Mouse (Mus musculus) limb, embryonic 14.5 days (tissue): Measurements from ENCODE around the gene Snx20. TPM values are rescaled to one million over a fixed set of nuclear protein-coding genes. Genes with fewer than 3 reads are reported as not detected.

Experiments
- ATAC-seq: fragments of 200-750 bp; cut with Nextera tagmentation; 2 replicates; pipeline ENCODE4 v1.8.0; 2017; ENCODE audit warnings: low read depth, moderate number of reproducible peaks, moderate TSS enrichment; ENCODE audit not compliant: low FRiP score
- DNase-seq: peaks from one replicate; pipeline ENCODE4 v3.0.0-alpha.2; 2015; ENCODE audit warnings: low spot score
- H3K27ac ChIP-seq: fragments of 300-500 bp; sonication (generic); replicated peaks from 2 replicates; pipeline ENCODE4 v1.5.1; 2014; ENCODE audit warnings: low read depth, mild to moderate bottlenecking, low read length, moderate library complexity, mixed read lengths
- H3K27me3 ChIP-seq: fragments of 300-500 bp; sonication (generic); 2 replicates; pipeline ENCODE4 v1.6.1; 2014; ENCODE audit warnings: low read length, mixed read lengths; ENCODE audit not compliant: control insufficient read depth, insufficient read depth
- H3K36me3 ChIP-seq: fragments of 300-500 bp; sonication (generic); 2 replicates; pipeline ENCODE4 v1.6.1; 2014; ENCODE audit warnings: mild to moderate bottlenecking, low read length, moderate library complexity, mixed read lengths; ENCODE audit not compliant: control insufficient read depth, insufficient read depth
- H3K4me1 ChIP-seq: fragments of 300-500 bp; sonication (generic); 2 replicates; pipeline ENCODE4 v1.6.1; 2014; ENCODE audit warnings: antibody characterized with exemption, low read length, mixed read lengths; ENCODE audit not compliant: control insufficient read depth, insufficient read depth
- H3K4me2 ChIP-seq: fragments of 300-500 bp; sonication (generic); replicated peaks from 2 replicates; pipeline ENCODE4 v1.6.1; 2014; ENCODE audit warnings: low read depth, mild to moderate bottlenecking, low read length, moderate library complexity; ENCODE audit not compliant: severe bottlenecking
- H3K4me3 ChIP-seq: fragments of 300-500 bp; sonication (generic); replicated peaks from 2 replicates; pipeline ENCODE4 v1.5.1; 2014; ENCODE audit warnings: low read length
- H3K9ac ChIP-seq: fragments of 300-500 bp; sonication (generic); 2 replicates; pipeline ENCODE4 v1.6.1; 2014; ENCODE audit warnings: mild to moderate bottlenecking, low read depth, low read length, moderate library complexity; ENCODE audit not compliant: severe bottlenecking
- H3K9me3 ChIP-seq: fragments of 300-500 bp; sonication (generic); 2 replicates; pipeline ENCODE4 v1.6.1; 2016; ENCODE audit warnings: low read length; ENCODE audit not compliant: control insufficient read depth
- POLR2A ChIP-seq: fragments of 200-500 bp; IDR thresholded peaks from 2 replicates; pipeline ENCODE4 v1.8.0; 2012; ENCODE audit warnings: inconsistent platforms, mild to moderate bottlenecking, moderate library complexity, borderline replicate concordance; ENCODE audit not compliant: insufficient read depth, insufficient read length; ENCODE audit errors: extremely low read depth
- WGBS: fragments of 180-500 bp; shearing (Covaris S2); extraction: QIAGEN DNeasy Blood & Tissue Kit; methylation state at CpG from one replicate; pipeline ENCODE4 v1.1.7; 2014; 5-methylcytosine and 5-hydroxymethylcytosine counted together
- polyA plus RNA-seq, 2 experiments: library from polyadenylated mRNA; depleted of rRNA in 1 of 2; stranded (reverse) in 1 of 2; unstranded in 1 of 2; fragments of >200 nt; fragmentation: Nextera tagmentation in 1 of 2; extraction: Ambion mirVana in 1 of 2; gene quantifications; 2 replicates each; pipeline versions ENCODE4 v1.2.1 to v1.2.3; 2012 to 2014

The Snx20 gene
- polyA plus RNA-seq, 2 experiments, result 1.9 to 2.4 TPM

DNA sequence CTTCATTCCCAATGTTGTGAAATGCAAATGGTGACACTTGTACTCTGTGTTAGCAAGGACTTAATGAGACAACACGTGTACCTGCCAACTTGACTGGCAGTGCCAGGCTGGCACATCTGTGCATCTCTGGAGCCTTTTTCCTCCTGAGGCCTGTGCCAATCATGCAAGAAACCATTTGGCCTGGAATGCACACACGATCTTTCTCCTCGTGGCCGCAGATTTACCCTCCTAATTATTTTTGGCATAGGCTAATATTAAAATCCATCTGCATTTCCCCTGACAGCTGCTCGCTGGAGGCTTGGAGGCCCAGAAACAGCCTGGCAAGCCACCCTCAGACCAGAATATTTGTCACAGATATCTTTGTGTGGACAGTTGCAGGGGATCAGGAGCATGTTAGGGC lies 58.3 kb downstream of the Snx20 start:
- no peak overlapping the region for H3K27ac ChIP-seq
- H3K4me1 ChIP-seq, result peaks cover 28% of the 10 kb centered on the region
- no peaks in the 10 kb centered on the region for H3K9me3 ChIP-seq
- ATAC-seq (no peak), DNase-seq (no peak)
- no peak overlapping the region for H3K4me2 ChIP-seq
- H3K4me3 ChIP-seq, result no peak overlapping the region
- no peak for TF ChIP-seq POLR2A
- peaks cover 26% of the 10 kb centered on the region for H3K36me3 ChIP-seq
- H3K27me3 ChIP-seq, result no peaks in the 10 kb centered on the region
- no peak overlapping the region for H3K9ac ChIP-seq
- 71% methylated on average over 5 of the region's 5 CpGs for WGBS

Other genes starting within 250 kb of the Snx20 start
- 48.6 and 61.4 TPM in 2 replicates for gene Nkd1, start 114.8 kb downstream of the Snx20 start, polyA plus RNA-seq (2012; rRNA removed)
- gene Nkd1, start 114.8 kb downstream of the Snx20 start, polyA plus RNA-seq (2014; fragmentation: Nextera tagmentation; extraction: Ambion mirVana), result 53.9 and 66.4 TPM in 2 replicates
- gene Nod2, start 11.2 kb upstream of the Snx20 start, polyA plus RNA-seq (2012; rRNA removed), result 0.59 and 0.85 TPM in 2 replicates
- gene Nod2, start 11.2 kb upstream of the Snx20 start, polyA plus RNA-seq (2014; fragmentation: Nextera tagmentation; extraction: Ambion mirVana), result 0.18 and 0.32 TPM in 2 replicates
- 8.1 and 8.6 TPM in 2 replicates for gene Cyld, start 60.9 kb upstream of the Snx20 start, polyA plus RNA-seq (2012; rRNA removed)
- 12.2 and 14.5 TPM in 2 replicates for gene Cyld, start 60.9 kb upstream of the Snx20 start, polyA plus RNA-seq (2014; fragmentation: Nextera tagmentation; extraction: Ambion mirVana)